Mouse (Mus musculus) left cerebral cortex, postnatal 10 days (tissue): Measurements from ENCODE around the gene Lmnb2. TPM values are rescaled to one million over a fixed set of nuclear protein-coding genes. Genes with fewer than 3 reads are reported as not detected.

Experiments used
- DNase-seq, 2 experiments: peaks; one replicate each; pipeline ENCODE4 v3.0.0; 2021 to 2022; ENCODE audit warnings: low spot score in 2 of 2, mixed read lengths in 1 of 2; ENCODE audit errors: extremely low spot score in 1 of 2
- intact Hi-C: fragments of 180-260 bp; cut with DNase I; formaldehyde crosslinking; loops from one replicate; pipeline ENCODE4 v1.15.1; 2025
- total RNA-seq, 2 experiments: library from RNA; stranded (reverse); gene quantifications; 2 replicates each; pipeline ENCODE4 v1.2.3; 2021

Lmnb2 gene
- 10 to 100 TPM; 20.4 to 21.3 TPM for total RNA-seq

- DNase-seq: peak; percentile 72 to 85
Measured at GRCm38 (mm10) chr10:80917779-80918434, at the start of gene Lmnb2. Gene Lmnb2, minus strand, starts transcription at chr10:80918245.

GRCm38 (mm10) chr10:80967101-80967656, 49.1 kb upstream of the Lmnb2 start:
- DNase-seq: no peak
- intact Hi-C loops: no loop called here

More at GRCm38 (mm10) chr10:80917779-80918434, at the start of gene Lmnb2:
- intact Hi-C loops: no loop called here

DNA sequence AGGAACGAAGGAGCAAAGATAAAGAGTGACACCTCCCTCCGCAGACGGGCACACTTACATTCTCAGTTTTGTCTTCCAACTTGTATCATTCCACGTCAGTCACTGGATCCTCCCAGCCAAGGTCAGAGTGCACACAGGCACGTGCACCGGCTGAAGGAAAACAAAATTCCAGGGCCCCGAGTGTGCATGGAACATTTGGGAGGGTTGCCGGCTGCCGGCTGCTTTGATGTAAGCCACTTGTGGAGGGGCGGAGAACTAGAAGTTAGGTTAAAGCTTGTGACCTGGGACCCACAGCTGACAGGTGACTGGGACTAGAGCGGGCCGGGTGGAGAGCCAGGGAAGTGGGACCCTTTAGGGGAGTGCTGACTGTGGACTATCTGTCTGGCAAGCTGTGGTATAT, 48.3 kb upstream of the Lmnb2 start:
- intact Hi-C loops: no loop called here
- peak in 1 of 2 experiments; percentile 64 for DNase-seq

DNA sequence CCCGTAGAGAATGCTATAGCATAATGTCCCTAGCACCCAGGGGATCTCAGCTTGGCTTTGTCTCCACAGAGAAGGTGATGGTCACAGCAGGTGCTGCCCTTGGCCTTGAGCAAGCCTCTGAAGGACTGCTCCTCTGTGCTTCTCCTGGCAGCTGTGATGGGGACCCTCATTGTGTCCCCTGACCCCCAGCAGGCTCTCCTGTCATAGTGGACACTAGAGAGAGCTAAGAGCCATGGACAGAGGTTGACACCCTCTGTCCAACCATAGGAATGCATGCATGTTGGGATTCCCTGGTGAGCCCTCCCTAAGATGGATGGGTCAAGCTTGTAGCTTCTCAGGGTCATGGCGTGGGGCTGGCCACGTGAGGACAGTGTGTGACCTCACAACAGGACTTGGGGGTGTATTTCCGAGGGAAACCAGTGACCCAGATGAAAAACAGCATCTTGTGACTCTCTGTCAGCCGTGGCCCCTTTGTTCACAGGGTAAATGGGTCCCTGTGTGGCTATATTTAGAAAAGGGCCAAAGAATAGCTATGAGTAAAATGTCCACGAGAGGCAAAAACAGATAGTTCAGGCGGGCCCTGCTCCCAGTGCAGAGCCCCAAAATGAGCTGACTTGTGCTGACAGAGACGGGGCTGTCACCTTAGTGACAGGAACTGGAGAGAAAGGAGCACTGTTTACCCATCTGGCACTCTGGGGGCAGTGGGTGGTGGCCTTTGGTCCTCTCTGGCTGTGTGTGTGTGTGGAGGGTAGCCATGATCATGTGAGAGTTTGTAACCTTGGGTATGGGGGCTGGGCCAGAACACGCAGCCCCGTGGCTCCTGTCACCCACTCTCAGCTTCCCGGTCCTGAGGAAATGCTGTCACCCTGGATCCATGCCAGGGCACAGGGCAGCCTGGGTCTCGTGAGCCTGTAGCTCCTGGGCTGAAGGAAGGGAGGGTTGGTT, 45.3 kb upstream of the Lmnb2 start:
- intact Hi-C loops: no loop called here
- DNase-seq: peak in 1 of 2 experiments; percentile 66

GRCm38 (mm10) chr10:80962585-80962984, 44.5 kb upstream of the Lmnb2 start:
- intact Hi-C loops: no loop called here
- no peak for DNase-seq

GRCm38 (mm10) chr10:80962051-80962472, 44.0 kb upstream of the Lmnb2 start:
- intact Hi-C loops: no loop called here
- DNase-seq: peak in 1 of 2 experiments; percentile 63

DNA sequence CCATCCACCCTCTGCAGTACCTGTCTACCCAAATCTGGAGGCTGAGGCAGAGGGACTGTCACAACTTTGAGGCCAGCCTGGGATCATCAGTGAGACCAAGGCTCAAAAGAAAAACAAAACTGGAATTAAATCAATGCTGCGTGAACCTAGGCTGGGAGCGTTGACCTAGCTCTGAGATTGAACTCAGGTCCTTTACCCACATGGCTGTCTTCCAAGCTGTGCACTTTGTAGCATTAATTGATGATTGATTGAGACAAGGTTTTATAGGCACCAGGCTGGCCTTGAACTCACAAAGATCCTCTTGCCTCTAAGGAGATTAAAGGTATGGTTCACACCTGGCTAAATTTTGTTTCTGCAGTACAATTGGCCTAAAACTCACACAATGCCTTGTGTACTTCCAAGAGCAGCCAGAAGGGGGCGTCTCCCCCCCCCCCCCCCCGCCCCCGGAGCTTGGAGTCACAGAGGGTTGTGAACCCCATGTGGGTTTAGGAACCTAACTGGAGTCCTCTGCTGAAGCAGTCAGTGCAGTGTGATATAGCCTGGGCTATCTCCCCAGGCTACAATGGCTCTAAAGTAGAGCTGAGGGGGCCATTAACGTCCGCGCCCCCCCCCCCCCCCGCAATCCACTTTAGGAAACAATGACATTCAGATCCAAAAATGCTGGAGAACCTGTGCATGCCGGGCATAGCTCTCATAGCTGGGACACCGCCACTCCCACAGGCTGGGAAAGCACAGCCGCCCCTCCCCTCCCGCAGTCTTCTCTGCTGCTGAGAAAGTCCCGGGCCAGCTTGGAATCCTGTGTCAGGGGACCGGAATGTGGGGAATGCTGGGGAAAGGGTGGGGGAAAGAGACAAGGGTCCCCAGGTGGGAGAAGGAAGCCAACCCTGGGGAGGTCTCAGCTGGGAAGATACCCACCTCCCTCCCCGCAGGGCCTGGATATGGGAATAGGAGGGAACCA, 42.8 kb upstream of the Lmnb2 start:
- peak in 1 of 2 experiments; percentile 85 for DNase-seq
- intact Hi-C loops: no loop called here

- intact Hi-C loops: no loop called here
- DNase-seq: no peak
Measured at GRCm38 (mm10) chr10:80958979-80959637, 41.1 kb upstream of the Lmnb2 start.

GRCm38 (mm10) chr10:80957791-80958190, 39.7 kb upstream of the Lmnb2 start:
- no peak for DNase-seq
- intact Hi-C loops: no loop called here

DNA sequence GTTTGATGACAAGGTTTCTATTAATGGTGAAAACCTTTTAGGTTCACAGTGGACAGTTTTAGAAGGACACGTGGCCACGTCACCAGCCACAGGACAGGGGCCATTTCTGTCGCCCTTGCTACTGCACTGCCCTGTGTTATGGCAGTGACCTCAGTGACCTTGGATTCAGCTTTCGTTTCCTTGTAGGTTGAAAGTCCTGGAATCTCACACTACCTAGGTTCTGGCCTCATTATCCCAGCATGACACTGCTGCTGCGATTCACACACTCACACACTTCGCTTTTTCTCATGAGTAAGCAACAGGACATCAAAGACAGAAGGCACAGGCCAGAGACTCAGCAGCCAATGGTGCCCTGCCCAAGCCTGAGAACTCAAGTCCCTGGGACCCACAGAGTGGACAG, 38.9 kb upstream of the Lmnb2 start:
- intact Hi-C loops: no loop called here
- no peak for DNase-seq

- intact Hi-C loops: no loop called here
- DNase-seq: no peak
Measured at GRCm38 (mm10) chr10:80956385-80956784, 38.3 kb upstream of the Lmnb2 start.

DNA sequence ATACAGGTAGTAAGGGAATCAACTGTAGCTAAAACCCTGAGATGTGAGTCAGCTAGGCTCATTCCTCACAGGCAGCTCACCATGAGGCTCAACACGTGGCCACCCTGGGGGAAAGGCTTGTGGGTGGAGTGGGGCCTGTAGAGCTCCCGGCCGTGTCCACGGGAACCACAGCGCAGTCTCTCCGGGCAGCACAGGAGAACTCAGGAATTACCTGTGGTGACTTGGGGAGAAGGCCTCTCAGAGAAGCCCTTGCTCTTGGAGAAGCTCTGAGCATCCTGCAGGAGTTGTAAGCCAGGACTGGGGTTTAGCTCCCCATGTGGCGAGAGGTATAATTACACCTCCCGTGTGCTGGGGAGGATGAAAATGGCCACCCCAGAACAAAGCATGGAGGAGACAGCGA, 37.5 kb upstream of the Lmnb2 start:
- intact Hi-C loops: no loop called here

GRCm38 (mm10) chr10:80954843-80955242, 36.8 kb upstream of the Lmnb2 start:
- DNase-seq: no peak
- intact Hi-C loops: no loop called here

More for the DNA sequence above, 37.5 kb upstream of the Lmnb2 start:
- DNase-seq: peak in 1 of 2 experiments; percentile 69

GRCm38 (mm10) chr10:80954415-80954814, 36.4 kb upstream of the Lmnb2 start:
- intact Hi-C loops: no loop called here
- DNase-seq: no peak

DNA sequence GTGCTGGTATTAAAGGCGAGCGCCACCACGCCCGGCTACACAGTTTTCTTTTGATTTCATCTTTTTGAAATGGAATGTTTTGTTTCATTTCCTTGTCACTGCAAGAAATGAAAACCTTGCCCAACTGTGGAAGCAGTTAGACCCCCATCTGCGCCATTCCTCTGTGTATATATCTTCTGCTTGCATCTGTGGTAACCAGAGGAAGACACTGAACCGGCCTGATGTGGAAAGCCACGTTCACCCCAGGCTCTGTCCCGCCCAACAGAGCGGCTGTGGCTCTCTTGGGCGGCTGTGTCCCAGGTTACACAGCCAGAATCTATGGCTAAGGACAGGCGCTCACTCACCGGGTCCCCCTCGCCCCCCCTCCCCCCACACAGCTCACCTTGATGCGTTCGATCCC, 34.4 kb upstream of the Lmnb2 start:
- no peak for DNase-seq
- intact Hi-C loops: no loop called here

DNA sequence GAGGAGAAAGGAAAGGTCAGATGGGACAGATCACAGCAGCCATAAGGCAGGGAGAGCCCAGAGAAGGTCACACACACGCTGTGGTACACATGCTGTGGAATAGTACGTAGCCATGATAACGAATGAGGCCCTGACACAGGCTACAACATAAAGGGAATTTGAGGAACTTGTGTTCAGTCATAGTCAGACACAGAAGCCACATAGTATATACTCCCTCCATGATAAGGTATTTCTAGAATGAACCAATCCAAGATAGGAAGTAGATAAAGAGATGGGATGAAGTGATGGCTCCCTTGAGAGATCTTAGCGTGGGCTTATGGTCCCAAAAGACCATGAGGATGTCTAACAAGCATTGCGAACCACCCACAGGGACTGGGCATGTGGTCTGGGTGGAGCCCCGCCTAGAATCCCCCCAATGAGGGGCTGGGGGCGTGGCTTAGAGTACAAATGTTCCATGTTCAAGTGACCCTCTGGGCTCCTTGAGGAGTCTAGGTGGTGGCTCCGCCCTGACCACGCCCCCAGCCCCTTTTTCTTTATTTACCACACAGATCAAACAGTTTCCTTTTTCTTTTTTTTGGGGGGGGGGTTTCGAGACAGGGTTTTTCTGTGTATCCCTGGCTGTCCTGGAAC, 33.8 kb upstream of the Lmnb2 start:
- no peak for DNase-seq
- intact Hi-C loops: no loop called here

- intact Hi-C loops: no loop called here
- DNase-seq: no peak
Measured at GRCm38 (mm10) chr10:80950314-80950713, 32.3 kb upstream of the Lmnb2 start.

GRCm38 (mm10) chr10:80949081-80949480, 31.0 kb upstream of the Lmnb2 start:
- intact Hi-C loops: no loop called here
- DNase-seq: no peak
